Mouse (Mus musculus): ENCODE results near the gene Evi5l.

The Evi5l gene

GRCm38 (mm10) chr8:4219617-4220016, 53.2 kb downstream of the Evi5l start:
- Histone ChIP-seq H3K4me1 (replicated peaks; ENCODE audit: low read depth, low read length) (peaks cover 22% of the 10 kb centered on the region), H3K36me3 (ENCODE audit: insufficient read depth, low read length) (no peaks in the 10 kb centered on the region), H3K27me3 (ENCODE audit: insufficient read depth, low read length) (peaks cover 69% of the 10 kb centered on the region), H3K4me3 (replicated peaks; ENCODE audit: low read length) (no peak overlapping the region), H3K9me3 (ENCODE audit: low read length) (no peaks in the 10 kb centered on the region)
- TF ChIP-seq CTCF (conservative IDR thresholded peaks at IDR 0.05; ENCODE audit: low read length), result no peak
- TF ChIP-seq POU5F1 (IDR thresholded peaks at IDR 0.05; ENCODE audit: borderline replicate concordance, low read length), result no peak
- no peak for TF ChIP-seq NANOG (IDR thresholded peaks at IDR 0.05; ENCODE audit: borderline replicate concordance, low read length)

DNA sequence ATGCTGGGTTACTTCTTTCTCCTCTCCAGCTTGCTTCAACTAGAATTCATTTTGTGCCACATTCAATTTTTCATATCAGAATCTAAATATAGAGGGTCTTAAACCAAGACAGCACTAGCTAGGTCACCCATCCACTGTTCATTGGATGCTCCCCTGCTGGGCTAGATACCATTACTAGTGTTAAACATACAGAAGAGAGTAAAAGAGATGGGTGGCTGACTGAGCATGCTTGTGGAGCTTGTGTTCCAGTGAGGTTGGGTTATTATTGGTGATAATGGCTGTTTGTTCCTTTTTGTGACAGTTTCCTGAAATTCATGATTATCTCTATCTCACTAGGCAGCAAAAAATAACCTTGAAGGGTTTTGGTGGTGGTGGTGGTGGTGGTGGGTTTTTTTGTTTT, 55.7 kb downstream of the Evi5l start:
- TF ChIP-seq NANOG (IDR thresholded peaks at IDR 0.05; ENCODE audit: borderline replicate concordance, low read length), result no peak
- TF ChIP-seq CTCF (conservative IDR thresholded peaks at IDR 0.05; ENCODE audit: low read length), result no peak
- TF ChIP-seq POU5F1 (IDR thresholded peaks at IDR 0.05; ENCODE audit: borderline replicate concordance, low read length), result no peak

DNA sequence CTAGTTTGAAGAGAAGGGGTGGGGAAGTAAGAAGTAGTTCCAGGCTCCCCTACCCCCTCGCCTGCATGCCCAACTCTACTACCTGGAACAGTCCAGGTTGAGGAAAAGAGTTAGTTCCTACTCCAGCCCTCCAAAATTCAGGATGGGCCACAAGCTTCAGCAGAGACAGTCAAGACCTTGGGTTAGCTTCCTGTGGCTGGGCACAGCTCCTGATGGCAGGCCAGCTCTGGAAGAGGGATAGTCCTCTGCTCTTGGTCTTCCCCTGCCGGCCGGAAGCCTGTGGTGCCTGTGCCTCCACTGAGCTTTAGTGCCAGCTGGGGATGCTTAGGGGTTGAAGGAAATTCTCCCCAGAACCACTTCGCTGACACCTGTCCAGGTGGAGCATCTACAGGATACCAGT, 60.0 kb downstream of the Evi5l start:
- Histone ChIP-seq H3K4me1 (replicated peaks; ENCODE audit: low read depth, low read length) (peaks cover 25% of the 10 kb centered on the region), H3K4me3 (replicated peaks; ENCODE audit: low read length) (peak overlapping the region; percentile 63), H3K36me3 (ENCODE audit: insufficient read depth, low read length) (no peaks in the 10 kb centered on the region), H3K9me3 (ENCODE audit: low read length) (no peaks in the 10 kb centered on the region), H3K27me3 (ENCODE audit: insufficient read depth, low read length) (peaks cover 84% of the 10 kb centered on the region)
- TF ChIP-seq NANOG (IDR thresholded peaks at IDR 0.05; ENCODE audit: borderline replicate concordance, low read length), result no peak
- no peak for TF ChIP-seq CTCF (conservative IDR thresholded peaks at IDR 0.05; ENCODE audit: low read length)
- no peak for TF ChIP-seq POU5F1 (IDR thresholded peaks at IDR 0.05; ENCODE audit: borderline replicate concordance, low read length)

More for the DNA sequence above, 55.7 kb downstream of the Evi5l start:
- Histone ChIP-seq H3K27me3 (ENCODE audit: insufficient read depth, low read length) (peaks cover 65% of the 10 kb centered on the region), H3K4me1 (replicated peaks; ENCODE audit: low read depth, low read length) (peaks cover 14% of the 10 kb centered on the region), H3K9me3 (ENCODE audit: low read length) (no peaks in the 10 kb centered on the region), H3K4me3 (replicated peaks; ENCODE audit: low read length) (no peak overlapping the region), H3K36me3 (ENCODE audit: insufficient read depth, low read length) (no peaks in the 10 kb centered on the region)

DNA sequence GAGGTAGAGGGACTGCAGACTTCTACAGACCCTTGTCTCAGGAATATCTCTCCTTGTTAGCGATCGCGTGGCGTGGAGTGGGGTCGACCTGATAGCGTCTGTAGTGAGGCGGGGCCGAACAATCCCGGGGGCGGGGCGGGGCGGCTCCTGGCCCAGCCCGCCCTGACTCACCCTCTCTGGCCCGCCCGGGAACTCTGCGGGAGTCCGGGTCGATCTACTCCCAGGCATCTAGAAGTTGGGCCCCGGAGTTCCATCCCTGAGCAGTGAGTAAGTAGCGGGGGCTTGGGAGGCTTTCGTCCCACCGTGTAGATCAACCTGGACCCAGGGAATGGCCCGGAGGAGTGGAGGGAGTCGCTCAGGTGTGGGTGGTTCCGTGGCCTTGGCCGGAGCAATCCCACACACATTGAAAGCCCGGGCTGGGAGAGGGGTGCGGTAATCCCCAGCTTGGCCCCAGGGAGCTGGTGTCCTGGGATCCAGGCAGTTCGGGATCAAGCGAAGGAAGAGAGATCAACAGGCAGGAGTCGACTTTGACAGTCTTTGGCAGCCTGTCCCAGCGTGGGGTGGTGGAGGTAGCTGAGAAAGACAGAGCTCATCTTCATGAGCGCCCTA, 60.5 kb downstream of the Evi5l start, which contains the start of gene Lrrc8e:
Gene Lrrc8e (plus strand): TSS at position 89 of the 609 bp plus-strand sequence.
- Histone ChIP-seq H3K4me1 (replicated peaks; ENCODE audit: low read depth, low read length) (peaks cover 30% of the 10 kb centered on the region), H3K36me3 (ENCODE audit: insufficient read depth, low read length) (no peaks in the 10 kb centered on the region), H3K9me3 (ENCODE audit: low read length) (no peaks in the 10 kb centered on the region), H3K4me3 (replicated peaks; ENCODE audit: low read length) (peak within 1 kb of the TSS; percentile 63), H3K27me3 (ENCODE audit: insufficient read depth, low read length) (peaks cover 85% of the 10 kb centered on the region)
- TF ChIP-seq POU5F1 (IDR thresholded peaks at IDR 0.05; ENCODE audit: borderline replicate concordance, low read length) (no peak), CTCF (conservative IDR thresholded peaks at IDR 0.05; ENCODE audit: low read length) (no peak), NANOG (IDR thresholded peaks at IDR 0.05; ENCODE audit: borderline replicate concordance, low read length) (no peak)

DNA sequence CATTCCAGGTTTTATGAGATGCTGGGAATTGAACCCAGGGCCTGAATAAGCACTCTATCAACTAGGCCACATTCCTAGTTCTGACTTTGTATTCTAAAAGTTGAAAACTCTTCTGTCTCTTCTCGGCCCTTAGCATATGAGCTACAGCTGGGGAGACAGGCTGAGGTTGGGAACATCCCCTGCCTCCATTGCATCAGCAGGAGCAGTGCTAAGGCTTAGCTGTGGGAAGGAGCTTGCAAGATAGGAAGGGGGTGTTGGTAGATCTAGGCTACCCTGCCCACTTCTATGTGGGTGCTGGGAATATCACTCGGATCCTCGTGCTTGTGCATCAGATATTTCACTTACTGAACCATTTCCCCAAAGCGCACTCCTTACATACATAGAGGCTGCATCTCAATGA, 61.6 kb downstream of the Evi5l start:
- H3K27me3 ChIP-seq (ENCODE audit: insufficient read depth, low read length), result peaks cover 78% of the 10 kb centered on the region
- no peak for TF ChIP-seq NANOG (IDR thresholded peaks at IDR 0.05; ENCODE audit: borderline replicate concordance, low read length)
- TF ChIP-seq POU5F1 (IDR thresholded peaks at IDR 0.05; ENCODE audit: borderline replicate concordance, low read length), result no peak
- TF ChIP-seq CTCF (conservative IDR thresholded peaks at IDR 0.05; ENCODE audit: low read length), result no peak
- H3K36me3 ChIP-seq (ENCODE audit: insufficient read depth, low read length), result no peaks in the 10 kb centered on the region

GRCm38 (mm10) chr8:4229784-4230183, 63.4 kb downstream of the Evi5l start:
- H3K36me3 ChIP-seq (ENCODE audit: insufficient read depth, low read length), result no peaks in the 10 kb centered on the region
- H3K4me3 ChIP-seq (replicated peaks; ENCODE audit: low read length), result no peak overlapping the region
- peaks cover 33% of the 10 kb centered on the region for H3K4me1 ChIP-seq (replicated peaks; ENCODE audit: low read depth, low read length)
- H3K9me3 ChIP-seq (ENCODE audit: low read length), result no peaks in the 10 kb centered on the region
- H3K27me3 ChIP-seq (ENCODE audit: insufficient read depth, low read length), result peaks cover 73% of the 10 kb centered on the region
- no peak for TF ChIP-seq NANOG (IDR thresholded peaks at IDR 0.05; ENCODE audit: borderline replicate concordance, low read length)
- TF ChIP-seq POU5F1 (IDR thresholded peaks at IDR 0.05; ENCODE audit: borderline replicate concordance, low read length), result no peak
- no peak for TF ChIP-seq CTCF (conservative IDR thresholded peaks at IDR 0.05; ENCODE audit: low read length)

More for the DNA sequence above, 61.6 kb downstream of the Evi5l start:
- H3K4me3 ChIP-seq (replicated peaks; ENCODE audit: low read length), result no peak overlapping the region
- H3K4me1 ChIP-seq (replicated peaks; ENCODE audit: low read depth, low read length), result peaks cover 33% of the 10 kb centered on the region
- H3K9me3 ChIP-seq (ENCODE audit: low read length), result no peaks in the 10 kb centered on the region

DNA sequence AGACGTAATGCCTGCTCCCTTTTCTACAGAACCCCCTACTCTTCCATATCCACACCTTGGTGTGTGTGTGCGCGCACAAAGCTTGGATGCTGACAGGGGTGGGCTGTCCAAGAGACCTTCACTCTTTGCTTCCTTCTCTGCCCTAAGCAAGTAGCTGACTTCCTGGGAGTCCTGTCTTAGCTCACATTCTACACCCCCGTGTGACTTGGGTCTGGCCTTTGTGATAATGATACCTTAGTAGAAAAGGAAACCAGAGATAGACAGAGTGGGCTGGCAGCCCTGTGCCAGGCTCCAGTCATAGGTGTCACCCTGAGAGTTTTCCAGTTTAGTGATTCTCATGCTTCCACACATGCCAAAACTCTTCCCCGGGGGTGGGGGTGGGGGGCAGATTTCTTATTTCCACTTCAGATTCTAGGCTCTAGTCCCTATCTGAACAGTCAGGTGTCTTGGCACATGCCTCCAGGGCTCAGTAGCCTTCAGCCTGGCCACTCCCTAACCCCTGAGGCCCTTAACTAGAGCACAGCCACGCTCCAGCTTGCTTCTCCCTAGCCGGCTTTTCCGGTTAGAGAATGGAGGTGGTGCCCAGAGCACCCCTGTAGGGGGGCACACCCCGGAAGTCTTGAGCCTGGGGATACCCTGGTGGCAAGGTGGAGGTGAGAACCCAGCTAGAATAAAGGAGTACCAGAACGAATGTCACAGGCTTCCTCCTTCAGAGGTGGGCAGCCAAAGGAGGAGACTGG, 64.4 kb downstream of the Evi5l start:
- no peak for TF ChIP-seq POU5F1 (IDR thresholded peaks at IDR 0.05; ENCODE audit: borderline replicate concordance, low read length)
- TF ChIP-seq NANOG (IDR thresholded peaks at IDR 0.05; ENCODE audit: borderline replicate concordance, low read length), result no peak
- TF ChIP-seq CTCF (conservative IDR thresholded peaks at IDR 0.05; ENCODE audit: low read length), result no peak
- peaks cover 78% of the 10 kb centered on the region for H3K27me3 ChIP-seq (ENCODE audit: insufficient read depth, low read length)
- H3K36me3 ChIP-seq (ENCODE audit: insufficient read depth, low read length), result no peaks in the 10 kb centered on the region
- H3K9me3 ChIP-seq (ENCODE audit: low read length), result no peaks in the 10 kb centered on the region
- no peak overlapping the region for H3K4me3 ChIP-seq (replicated peaks; ENCODE audit: low read length)
- peaks cover 32% of the 10 kb centered on the region for H3K4me1 ChIP-seq (replicated peaks; ENCODE audit: low read depth, low read length)

DNA sequence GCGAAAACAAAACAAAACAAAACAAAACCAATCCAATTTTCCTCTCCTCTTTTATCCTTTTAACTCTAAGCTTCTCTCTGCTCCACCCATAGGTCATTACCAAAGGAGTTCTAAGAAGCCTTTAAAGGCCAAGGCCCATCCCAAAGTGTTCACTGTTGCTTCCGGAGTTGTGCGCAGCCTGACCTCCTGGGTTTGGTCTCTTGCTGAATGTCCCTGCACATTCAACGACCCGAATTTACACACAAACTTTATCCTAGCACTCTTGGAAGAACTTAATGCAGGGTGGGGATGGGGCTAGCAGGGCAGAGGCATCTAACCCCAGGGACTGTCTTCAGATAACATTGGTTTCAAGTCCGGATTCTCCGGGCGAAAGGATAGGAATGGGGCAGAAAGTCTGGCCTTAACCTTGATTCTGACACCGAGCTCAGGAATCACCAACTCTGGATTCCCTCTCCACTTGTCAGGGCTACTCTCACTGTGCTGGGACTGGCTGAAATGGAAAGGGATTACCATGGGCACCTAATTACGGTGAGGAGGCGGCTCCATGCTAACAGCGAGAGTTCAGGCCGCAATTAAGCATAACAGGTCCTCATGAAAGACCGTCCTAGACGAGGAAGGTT, 71.6 kb downstream of the Evi5l start:
- H3K27me3 ChIP-seq (ENCODE audit: insufficient read depth, low read length), result peaks cover 26% of the 10 kb centered on the region
- H3K4me1 ChIP-seq (replicated peaks; ENCODE audit: low read depth, low read length), result peaks cover 43% of the 10 kb centered on the region
- H3K9me3 ChIP-seq (ENCODE audit: low read length), result no peaks in the 10 kb centered on the region
- no peak for TF ChIP-seq POU5F1 (IDR thresholded peaks at IDR 0.05; ENCODE audit: borderline replicate concordance, low read length)
- no peak for TF ChIP-seq NANOG (IDR thresholded peaks at IDR 0.05; ENCODE audit: borderline replicate concordance, low read length)
- TF ChIP-seq CTCF (conservative IDR thresholded peaks at IDR 0.05; ENCODE audit: low read length), result no peak
- peaks cover 35% of the 10 kb centered on the region for H3K36me3 ChIP-seq (ENCODE audit: insufficient read depth, low read length)
- peak overlapping the region; percentile 88 for H3K4me3 ChIP-seq (replicated peaks; ENCODE audit: low read length)
